Mouse (Mus musculus): ENCODE results near the gene Eci2.
"Not testable (repeated sequence)": the region's sequence is repeated elsewhere in the genome, so short reads cannot be mapped to it uniquely, and the experiment has no call there.

The Eci2 gene

GRCm38 (mm10) chr13:34993085-34993484 lies 33.8 kb downstream of the Eci2 start:
- no peak for ATAC-seq (ENCODE audit: low TSS enrichment)

DNA sequence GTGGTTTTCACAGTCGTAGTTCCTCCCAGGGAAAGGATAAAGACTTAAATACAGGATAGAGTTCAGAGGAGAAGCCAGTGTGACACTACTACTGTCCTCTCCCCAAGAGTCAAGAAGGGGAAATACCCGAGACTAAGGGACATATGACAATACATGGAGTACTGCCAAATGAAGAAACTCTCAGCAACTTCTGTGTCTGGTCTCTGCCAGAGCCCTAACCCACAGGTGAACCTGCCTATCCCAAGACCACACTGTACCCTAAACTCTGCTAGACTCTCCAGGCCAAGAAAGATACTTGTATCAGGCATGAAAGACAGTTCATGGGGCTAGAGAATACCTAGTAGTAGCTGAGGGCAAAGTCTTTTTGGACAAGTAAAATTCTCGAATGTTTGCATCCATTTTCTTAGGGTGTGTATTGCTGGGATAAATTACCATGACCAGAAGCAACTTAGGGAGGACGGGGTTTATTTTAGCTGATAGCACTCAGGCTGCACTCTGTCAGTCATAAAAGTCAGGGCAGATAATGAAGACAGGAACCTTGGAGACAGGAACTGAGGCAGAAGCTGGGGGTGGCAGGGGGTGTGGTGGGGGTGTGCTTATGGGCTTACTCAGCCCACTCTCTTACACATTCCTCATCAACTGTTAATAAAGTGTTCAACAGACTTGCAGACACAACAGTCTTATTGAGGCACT lies 35.2 kb downstream of the Eci2 start:
- no peak for ATAC-seq (ENCODE audit: low TSS enrichment)

DNA sequence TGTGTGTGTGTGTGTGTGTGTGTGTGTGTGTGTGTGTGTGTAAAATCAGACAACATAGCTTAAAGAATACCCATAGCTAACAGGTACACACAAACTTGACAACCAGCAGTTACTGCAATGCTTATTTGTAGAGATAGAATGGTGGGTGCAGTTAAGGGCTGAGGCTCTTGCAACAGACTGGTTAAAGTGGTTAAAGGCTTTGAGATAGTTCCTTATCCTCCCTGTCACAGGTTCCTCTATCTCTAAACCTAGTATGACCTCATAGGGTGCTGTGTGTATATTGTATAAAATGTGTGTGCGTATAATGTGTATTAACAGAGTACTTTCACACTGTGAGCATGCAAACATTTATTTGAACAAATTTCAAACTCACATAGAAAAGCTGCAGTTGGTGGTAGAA lies 43.4 kb downstream of the Eci2 start:
- not testable (repeated sequence) for ATAC-seq (ENCODE audit: low TSS enrichment)

DNA sequence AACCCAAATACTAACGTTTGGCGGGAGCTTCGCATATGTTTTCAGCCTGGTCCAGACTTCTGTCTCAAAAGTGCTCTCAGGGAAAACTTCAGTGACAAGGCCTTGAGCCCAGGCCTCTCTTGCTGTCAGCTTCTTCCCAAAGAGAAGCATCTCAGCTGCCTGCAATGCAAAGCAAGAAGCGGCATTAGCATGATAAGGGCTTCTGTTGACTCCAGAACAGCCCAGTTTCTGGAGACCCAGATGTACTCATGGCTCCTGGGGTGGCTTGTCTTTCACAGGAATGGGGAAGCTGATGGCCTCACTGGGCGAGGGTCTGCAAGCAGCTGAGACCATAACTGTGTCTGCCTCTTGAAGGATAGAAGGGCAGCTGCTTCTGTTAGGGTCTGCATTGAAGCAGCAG lies 48.3 kb downstream of the Eci2 start:
- ATAC-seq (ENCODE audit: low TSS enrichment) = not testable (repeated sequence)

DNA sequence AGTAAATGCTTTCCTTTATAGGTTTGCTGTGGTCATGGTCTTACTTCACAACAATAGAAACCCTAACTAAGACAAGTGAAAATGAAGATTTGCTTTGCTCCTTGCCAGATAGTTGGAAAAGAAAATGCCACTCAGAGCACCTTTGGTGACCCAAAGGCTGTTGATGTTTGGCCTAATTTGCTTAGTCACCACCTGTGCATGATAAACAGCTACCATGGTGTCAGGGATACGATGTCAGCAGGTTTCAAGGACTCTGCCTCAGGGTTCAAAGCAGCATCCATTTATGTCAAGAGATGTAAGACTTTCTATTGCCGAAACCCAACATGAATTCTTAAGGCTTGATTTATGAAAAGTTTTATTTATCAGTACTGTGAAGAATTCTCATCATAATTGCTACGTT lies 49.5 kb downstream of the Eci2 start:
- ATAC-seq (ENCODE audit: low TSS enrichment) = no peak

- no peak for ATAC-seq (ENCODE audit: low TSS enrichment)
Observed at GRCm38 (mm10) chr13:34976116-34976515, 50.8 kb downstream of the Eci2 start.

DNA sequence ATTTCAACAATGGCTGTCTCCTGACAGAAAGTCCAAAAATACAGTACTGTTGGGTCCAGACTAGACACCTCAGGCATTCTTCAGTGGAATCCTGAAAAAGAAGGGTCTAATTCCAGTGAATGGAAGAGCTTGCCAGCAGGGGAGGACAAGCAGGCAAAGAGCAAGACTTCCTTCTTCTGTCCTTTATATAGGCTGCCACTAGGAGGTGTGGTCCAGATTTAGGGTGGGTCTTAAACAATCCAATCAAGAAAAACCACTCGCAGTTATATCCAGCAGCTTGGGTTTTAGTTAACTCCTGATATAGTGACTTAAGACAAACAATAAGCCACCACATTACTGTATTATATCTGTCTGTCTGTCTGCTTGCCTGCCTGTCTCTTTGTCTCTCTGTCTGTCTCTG lies 53.1 kb downstream of the Eci2 start:
- no peak for ATAC-seq (ENCODE audit: low TSS enrichment)

- ATAC-seq (ENCODE audit: low TSS enrichment) = 0 out of 2 replicates have a peak, but pooled peaks have one; percentile 59
Observed at GRCm38 (mm10) chr13:34973149-34973548, 53.7 kb downstream of the Eci2 start.

GRCm38 (mm10) chr13:34972456-34972855 lies 54.4 kb downstream of the Eci2 start:
- ATAC-seq (ENCODE audit: low TSS enrichment) = not testable (repeated sequence)

DNA sequence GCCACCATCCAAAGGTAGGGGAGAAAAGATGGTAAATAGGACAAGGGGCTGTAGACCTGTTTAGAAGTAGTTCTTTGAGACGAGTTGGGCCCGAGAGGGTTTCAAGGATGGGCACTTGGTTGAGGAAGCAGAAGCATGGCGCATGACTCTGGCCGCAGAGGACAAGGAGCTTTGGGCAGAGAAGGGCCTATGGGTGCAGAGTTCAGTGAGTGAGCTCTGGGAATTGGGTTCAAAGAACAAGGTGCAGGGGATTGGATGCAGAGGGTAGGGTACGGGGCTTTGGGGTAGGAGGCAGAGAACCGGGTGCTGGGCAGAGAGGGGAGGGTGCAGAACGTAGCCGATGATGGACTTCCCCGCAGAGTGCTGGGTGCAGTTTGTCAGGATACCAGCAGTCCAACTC lies 61.2 kb downstream of the Eci2 start:
- ATAC-seq (ENCODE audit: low TSS enrichment) = not testable (repeated sequence)

DNA sequence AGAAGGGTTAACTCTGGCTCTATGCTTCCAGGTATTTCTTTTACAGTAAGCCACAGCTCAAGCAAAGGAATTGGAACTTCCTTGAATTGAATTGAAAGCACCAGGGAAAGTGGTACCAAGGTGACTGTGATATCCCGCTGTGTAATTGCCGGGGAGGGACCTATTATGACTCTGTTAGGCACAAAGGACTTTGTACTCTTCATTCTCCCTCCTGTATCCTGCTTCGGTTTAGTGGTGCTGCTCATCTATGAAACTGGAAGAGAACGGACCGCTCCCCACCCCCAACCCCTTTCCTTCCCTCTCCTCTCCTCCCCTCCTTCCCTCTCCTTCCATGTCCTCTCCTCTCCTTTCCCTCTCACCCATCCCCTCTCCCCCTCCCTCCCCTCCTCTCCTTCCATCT lies 62.0 kb downstream of the Eci2 start:
- ATAC-seq (ENCODE audit: low TSS enrichment) = 0 out of 2 replicates have a peak, but pooled peaks have one; percentile 13

- peak; percentile 27; the same call in 1 of the 2 replicates for ATAC-seq (ENCODE audit: low TSS enrichment)
Observed at GRCm38 (mm10) chr13:34964419-34964818, 62.5 kb downstream of the Eci2 start.

DNA sequence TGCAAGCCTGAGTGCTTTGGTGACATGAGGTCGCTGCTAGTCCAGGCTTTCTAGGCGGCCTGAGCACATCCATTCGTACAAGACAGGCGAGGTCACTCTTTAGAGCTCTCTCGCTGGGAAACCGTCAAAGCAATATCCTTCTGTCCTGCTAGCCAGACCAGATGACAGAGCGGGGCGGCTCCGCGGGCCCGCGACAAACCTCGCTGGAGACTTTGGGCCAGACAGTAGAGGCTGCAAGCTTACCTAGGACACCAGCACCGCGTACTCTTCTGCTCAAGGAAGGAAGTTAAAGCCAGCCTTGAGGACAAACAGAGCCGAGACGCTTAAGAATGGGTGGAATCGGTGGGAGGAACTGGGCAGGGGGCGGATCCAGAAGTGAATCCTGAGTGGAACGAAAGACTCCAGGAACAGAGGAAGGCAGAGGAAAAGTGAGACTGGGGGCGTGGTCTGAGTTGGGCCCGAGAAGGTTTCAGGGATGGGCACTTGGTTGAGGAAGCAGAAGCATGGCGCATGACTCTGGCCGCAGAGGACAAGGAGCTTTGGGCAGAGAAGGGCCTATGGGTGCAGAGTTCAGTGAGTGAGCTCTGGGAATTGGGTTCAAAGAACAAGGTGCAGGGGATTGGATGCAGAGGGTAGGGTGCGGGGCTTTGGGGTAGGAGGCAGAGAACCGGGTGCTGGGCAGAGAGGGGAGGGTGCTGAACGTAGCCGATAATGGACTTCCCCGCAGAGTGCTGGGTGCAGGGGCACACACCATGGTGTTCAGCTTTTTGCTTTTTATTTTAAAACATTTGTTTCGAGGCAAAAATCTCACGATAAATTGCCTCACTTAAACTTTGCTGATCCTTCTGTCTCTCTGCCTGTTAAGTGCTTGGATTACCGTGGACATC lies 63.1 kb downstream of the Eci2 start, which contains the start of gene Eci3:
Gene Eci3 (minus strand): TSS at position 300 of the 887 bp plus-strand sequence.
- peak; percentile 67 for ATAC-seq (ENCODE audit: low TSS enrichment)

DNA sequence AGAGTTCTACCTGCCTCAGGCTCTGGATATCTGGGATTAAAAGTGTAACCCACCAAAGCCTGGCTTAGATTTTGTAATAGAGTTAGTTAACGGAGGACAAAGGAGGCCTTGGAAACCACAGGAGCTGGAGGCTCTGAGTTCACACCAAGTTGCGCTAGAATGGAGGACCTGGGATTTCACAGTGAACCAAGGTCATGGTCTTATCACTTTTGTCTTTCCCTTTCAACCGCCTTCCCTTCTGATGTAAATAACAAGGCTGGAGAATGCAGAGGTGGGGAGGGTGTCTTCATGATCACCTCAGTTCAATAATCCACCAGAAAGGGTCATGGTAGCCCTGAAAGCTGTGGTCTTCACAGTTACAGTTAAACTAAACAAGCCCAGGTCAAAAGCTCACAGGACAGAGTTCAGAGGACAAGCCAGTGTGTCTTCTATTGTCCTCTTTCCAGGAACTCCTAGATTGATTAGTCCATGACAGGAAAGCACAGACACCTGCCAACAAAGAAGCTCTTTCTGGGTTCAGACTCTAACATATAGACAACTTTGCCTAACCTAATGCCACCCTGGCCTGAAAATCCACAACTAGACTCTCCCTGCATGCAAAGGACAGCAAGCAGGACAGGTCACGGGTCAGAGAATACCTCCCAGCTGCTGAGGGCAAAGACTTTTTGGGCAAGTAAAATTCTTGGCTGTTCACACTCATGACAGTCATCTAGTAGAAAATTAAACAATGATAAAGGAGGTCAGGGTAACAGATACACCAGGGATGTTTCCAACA lies 65.7 kb downstream of the Eci2 start:
- ATAC-seq (ENCODE audit: low TSS enrichment) = no peak

DNA sequence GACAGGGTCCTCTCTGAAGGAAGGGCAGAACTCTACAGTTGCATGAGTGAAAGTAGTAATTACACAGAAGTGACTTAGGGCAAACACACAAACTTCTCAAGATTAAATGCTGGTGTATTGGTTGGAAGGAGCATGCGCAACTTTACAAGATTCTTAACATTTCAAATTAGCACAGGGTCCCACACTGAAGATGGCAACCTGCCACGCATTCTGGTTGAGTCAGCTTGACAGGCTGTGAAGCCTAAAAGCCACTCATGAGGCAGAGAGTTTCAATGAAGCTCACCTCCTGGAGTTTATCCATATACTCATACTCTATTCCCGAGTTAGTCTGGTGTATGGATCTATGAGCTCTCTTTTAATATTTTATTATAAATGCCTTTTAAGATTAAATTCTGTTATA lies 68.7 kb downstream of the Eci2 start:
- ATAC-seq (ENCODE audit: low TSS enrichment) = not testable (repeated sequence)

GRCm38 (mm10) chr13:34956901-34957300 lies 70.0 kb downstream of the Eci2 start:
- ATAC-seq (ENCODE audit: low TSS enrichment) = no peak

GRCm38 (mm10) chr13:34951437-34951836 lies 75.5 kb downstream of the Eci2 start:
- not testable (repeated sequence) for ATAC-seq (ENCODE audit: low TSS enrichment)

DNA sequence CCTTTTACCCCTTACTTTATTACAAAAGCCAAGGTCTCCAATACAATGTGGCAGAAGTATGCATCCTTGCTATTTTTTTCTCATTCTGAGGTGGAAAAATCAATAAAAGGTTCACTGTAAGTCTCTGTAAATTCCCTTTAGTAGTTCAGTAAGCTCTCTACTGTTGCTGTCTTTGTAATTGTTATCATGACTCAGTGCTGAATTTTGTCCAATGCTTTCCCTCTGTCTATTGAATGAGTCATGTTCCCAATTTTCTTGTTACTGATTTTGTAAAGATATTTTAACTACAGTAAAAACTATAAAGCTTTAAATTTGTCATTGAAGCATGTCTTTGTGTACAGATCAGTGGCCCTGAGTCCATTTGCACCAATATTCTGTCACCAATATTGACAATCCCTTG lies 84.5 kb downstream of the Eci2 start:
- ATAC-seq (ENCODE audit: low TSS enrichment) = 0 out of 2 replicates have a peak, but pooled peaks have one; percentile 62

DNA sequence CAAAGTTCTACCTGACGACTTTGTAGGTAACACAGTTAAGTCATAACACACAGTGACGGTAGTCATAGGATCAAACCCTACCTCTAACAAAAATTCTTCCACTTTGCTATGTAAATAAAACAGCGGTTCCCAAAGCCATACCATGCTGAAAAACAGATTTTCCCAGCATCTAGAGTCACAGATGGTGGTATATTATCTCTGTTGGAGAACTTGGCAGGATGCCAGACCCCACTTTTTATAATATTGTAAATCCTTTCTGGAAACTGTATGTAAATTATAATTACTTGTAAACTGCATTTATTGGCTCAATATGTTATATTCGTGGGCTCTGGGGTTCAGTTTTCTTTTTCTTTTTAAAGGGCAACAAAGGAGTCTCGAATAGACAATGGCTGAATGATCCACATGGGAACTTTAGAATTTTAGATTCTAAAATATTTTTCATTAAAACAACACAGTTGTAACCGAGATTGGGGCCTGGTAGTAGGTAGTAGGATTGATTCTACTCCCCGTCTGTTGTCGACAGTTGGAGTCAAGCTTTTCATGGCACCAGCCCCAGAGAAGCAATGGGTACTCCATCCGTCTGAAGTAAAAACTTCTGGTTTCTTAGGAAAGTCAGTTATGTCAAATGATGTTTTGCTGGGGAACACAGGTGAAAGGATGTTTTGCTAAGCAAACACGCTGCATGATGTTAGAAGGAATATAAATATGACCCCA lies 91.8 kb downstream of the Eci2 start:
- ATAC-seq (ENCODE audit: low TSS enrichment) = no peak

All from frontal cortex, adult (tissue).